Mouse (Mus musculus): ENCODE measurements at regions not wholly inside any gene's neighbourhood (a gene's known extent, or its start where the extent isn't known, plus 50 kb on each side); places are given as distances from the start of the nearest gene placed in this dataset.
A peak's percentile ranks its signal among the peaks of the same experiment; 100 is the strongest.

- no peak overlapping the region for H3K4me3 ChIP-seq (replicated peaks; ENCODE audit: low read length)
- H3K4me1 ChIP-seq (ENCODE audit: control insufficient read depth, insufficient read depth, low read length) = no peaks in the 10 kb centered on the region
- H3K36me3 ChIP-seq (ENCODE audit: control insufficient read depth, insufficient read depth, low read length) = no peaks in the 10 kb centered on the region
- H3K9me3 ChIP-seq (ENCODE audit: control insufficient read depth, low read length) = no peaks in the 10 kb centered on the region
- no peak overlapping the region for H3K27ac ChIP-seq (replicated peaks; ENCODE audit: low read depth, low read length)
- H3K4me2 ChIP-seq (replicated peaks; ENCODE audit: low read depth, low read length, severe bottlenecking) = no peak overlapping the region
- WGBS = 42% methylated on average over 4 of the region's 4 CpGs
- H3K27me3 ChIP-seq (ENCODE audit: control insufficient read depth, insufficient read depth, low read length) = no peaks in the 10 kb centered on the region
- DNase-seq (ENCODE audit: low spot score) (no peak), ATAC-seq (ENCODE audit: low FRiP score, low read depth) (peak; percentile 67; the same call in 1 of the 2 replicates)
- no peak for TF ChIP-seq POLR2A (IDR thresholded peaks at IDR 0.05; ENCODE audit: borderline replicate concordance, extremely low read depth, insufficient read depth, insufficient read length)
- no peak overlapping the region for H3K9ac ChIP-seq (ENCODE audit: low read depth, low read length, severe bottlenecking)
Observed at GRCm38 (mm10) chr6:101882938-101883337, 505.2 kb upstream of the Pdzrn3 start.

- Histone ChIP-seq H3K4me2 (replicated peaks; ENCODE audit: low read depth, low read length, severe bottlenecking) (no peak overlapping the region), H3K27ac (replicated peaks; ENCODE audit: low read depth, low read length) (no peak overlapping the region), H3K9me3 (ENCODE audit: control insufficient read depth, low read length) (no peaks in the 10 kb centered on the region), H3K27me3 (ENCODE audit: control insufficient read depth, insufficient read depth, low read length) (no peaks in the 10 kb centered on the region), H3K4me1 (ENCODE audit: control insufficient read depth, insufficient read depth, low read length) (peaks cover 6% of the 10 kb centered on the region; the same call in 1 of the 2 replicates), H3K9ac (ENCODE audit: low read depth, low read length, severe bottlenecking) (no peak overlapping the region), H3K36me3 (ENCODE audit: control insufficient read depth, insufficient read depth, low read length) (no peaks in the 10 kb centered on the region), H3K4me3 (replicated peaks; ENCODE audit: low read length) (no peak overlapping the region)
- DNase-seq (ENCODE audit: low spot score) (no peak), ATAC-seq (ENCODE audit: low FRiP score, low read depth) (no peak)
- 83% methylated on average over 1 of the region's 1 CpGs for WGBS
- no peak for TF ChIP-seq POLR2A (IDR thresholded peaks at IDR 0.05; ENCODE audit: borderline replicate concordance, extremely low read depth, insufficient read depth, insufficient read length)
Observed at GRCm38 (mm10) chr6:101874894-101875293, 497.2 kb upstream of the Pdzrn3 start.

- no peak overlapping the region for H3K9ac ChIP-seq (ENCODE audit: low read depth, low read length, severe bottlenecking)
- no peak for DNase-seq (ENCODE audit: low spot score)
- H3K27ac ChIP-seq (replicated peaks; ENCODE audit: low read depth, low read length) = no peak overlapping the region
- ATAC-seq (ENCODE audit: low FRiP score, low read depth) = no peak
- H3K9me3 ChIP-seq (ENCODE audit: control insufficient read depth, low read length) = no peaks in the 10 kb centered on the region
- H3K4me3 ChIP-seq (replicated peaks; ENCODE audit: low read length) = no peak overlapping the region
- no peaks in the 10 kb centered on the region for H3K4me1 ChIP-seq (ENCODE audit: control insufficient read depth, insufficient read depth, low read length)
- no peak for TF ChIP-seq POLR2A (IDR thresholded peaks at IDR 0.05; ENCODE audit: borderline replicate concordance, extremely low read depth, insufficient read depth, insufficient read length)
- 43% methylated on average over 5 of the region's 5 CpGs for WGBS
- no peaks in the 10 kb centered on the region for H3K27me3 ChIP-seq (ENCODE audit: control insufficient read depth, insufficient read depth, low read length)
- no peaks in the 10 kb centered on the region for H3K36me3 ChIP-seq (ENCODE audit: control insufficient read depth, insufficient read depth, low read length)
- no peak overlapping the region for H3K4me2 ChIP-seq (replicated peaks; ENCODE audit: low read depth, low read length, severe bottlenecking)
Observed at GRCm38 (mm10) chr6:101858895-101859294, 481.2 kb upstream of the Pdzrn3 start.

GRCm38 (mm10) chr6:101840695-101841094, 463.0 kb upstream of the Pdzrn3 start:
- H3K4me1 ChIP-seq (ENCODE audit: control insufficient read depth, insufficient read depth, low read length) = 0 out of 2 replicates have a peak, but pooled peaks cover 3% of the 10 kb centered on the region
- H3K9ac ChIP-seq (ENCODE audit: low read depth, low read length, severe bottlenecking) = no peak overlapping the region
- no peak overlapping the region for H3K4me2 ChIP-seq (replicated peaks; ENCODE audit: low read depth, low read length, severe bottlenecking)
- TF ChIP-seq POLR2A (IDR thresholded peaks at IDR 0.05; ENCODE audit: borderline replicate concordance, extremely low read depth, insufficient read depth, insufficient read length) = no peak
- DNase-seq (ENCODE audit: low spot score) (no peak), ATAC-seq (ENCODE audit: low FRiP score, low read depth) (no peak)
- H3K36me3 ChIP-seq (ENCODE audit: control insufficient read depth, insufficient read depth, low read length) = no peaks in the 10 kb centered on the region
- no peak overlapping the region for H3K4me3 ChIP-seq (replicated peaks; ENCODE audit: low read length)
- 82% methylated on average over 4 of the region's 4 CpGs for WGBS
- H3K9me3 ChIP-seq (ENCODE audit: control insufficient read depth, low read length) = no peaks in the 10 kb centered on the region
- no peak overlapping the region for H3K27ac ChIP-seq (replicated peaks; ENCODE audit: low read depth, low read length)
- no peaks in the 10 kb centered on the region for H3K27me3 ChIP-seq (ENCODE audit: control insufficient read depth, insufficient read depth, low read length)

GRCm38 (mm10) chr6:101837563-101837962, 459.9 kb upstream of the Pdzrn3 start:
- no peak overlapping the region for H3K4me3 ChIP-seq (replicated peaks; ENCODE audit: low read length)
- H3K36me3 ChIP-seq (ENCODE audit: control insufficient read depth, insufficient read depth, low read length) = no peaks in the 10 kb centered on the region
- no peak overlapping the region for H3K9ac ChIP-seq (ENCODE audit: low read depth, low read length, severe bottlenecking)
- no peak for ATAC-seq (ENCODE audit: low FRiP score, low read depth)
- WGBS = 81% methylated on average over 6 of the region's 6 CpGs
- H3K4me1 ChIP-seq (ENCODE audit: control insufficient read depth, insufficient read depth, low read length) = 0 out of 2 replicates have a peak, but pooled peaks cover 3% of the 10 kb centered on the region
- peak; percentile 63 for DNase-seq (ENCODE audit: low spot score)
- no peaks in the 10 kb centered on the region for H3K27me3 ChIP-seq (ENCODE audit: control insufficient read depth, insufficient read depth, low read length)
- no peak for TF ChIP-seq POLR2A (IDR thresholded peaks at IDR 0.05; ENCODE audit: borderline replicate concordance, extremely low read depth, insufficient read depth, insufficient read length)
- no peaks in the 10 kb centered on the region for H3K9me3 ChIP-seq (ENCODE audit: control insufficient read depth, low read length)
- H3K4me2 ChIP-seq (replicated peaks; ENCODE audit: low read depth, low read length, severe bottlenecking) = no peak overlapping the region
- H3K27ac ChIP-seq (replicated peaks; ENCODE audit: low read depth, low read length) = no peak overlapping the region

GRCm38 (mm10) chr6:101793986-101794385, 416.3 kb upstream of the Pdzrn3 start:
- H3K27ac ChIP-seq (replicated peaks; ENCODE audit: low read depth, low read length) = no peak overlapping the region
- WGBS = 71% methylated on average over 2 of the region's 2 CpGs
- DNase-seq (ENCODE audit: low spot score) (no peak), ATAC-seq (ENCODE audit: low FRiP score, low read depth) (no peak)
- H3K36me3 ChIP-seq (ENCODE audit: control insufficient read depth, insufficient read depth, low read length) = no peaks in the 10 kb centered on the region
- peaks cover 3% of the 10 kb centered on the region; the same call in 1 of the 2 replicates for H3K4me1 ChIP-seq (ENCODE audit: control insufficient read depth, insufficient read depth, low read length)
- H3K4me3 ChIP-seq (replicated peaks; ENCODE audit: low read length) = no peak overlapping the region
- no peak overlapping the region for H3K4me2 ChIP-seq (replicated peaks; ENCODE audit: low read depth, low read length, severe bottlenecking)
- H3K9me3 ChIP-seq (ENCODE audit: control insufficient read depth, low read length) = no peaks in the 10 kb centered on the region
- no peaks in the 10 kb centered on the region for H3K27me3 ChIP-seq (ENCODE audit: control insufficient read depth, insufficient read depth, low read length)
- no peak overlapping the region for H3K9ac ChIP-seq (ENCODE audit: low read depth, low read length, severe bottlenecking)
- TF ChIP-seq POLR2A (IDR thresholded peaks at IDR 0.05; ENCODE audit: borderline replicate concordance, extremely low read depth, insufficient read depth, insufficient read length) = no peak
